Mouse (Mus musculus) retina, embryonic 14.5 days (tissue): ENCODE data around the gene Kif3b.

ENCODE experiments used
- DNase-seq: peaks from one replicate; pipeline ENCODE4 v3.0.0-alpha.2; 2015; ENCODE audit warnings: low spot score

Gene Kif3b

GRCm38 (mm10) chr2:153297771-153298170, 6.6 kb downstream of the Kif3b start:
- DNase-seq, result no peak

GRCm38 (mm10) chr2:153298460-153298859, 7.2 kb downstream of the Kif3b start:
- DNase-seq, result no peak

- no peak for DNase-seq
Measured at GRCm38 (mm10) chr2:153298863-153299262, 7.7 kb downstream of the Kif3b start.

- DNase-seq, result no peak
Measured at GRCm38 (mm10) chr2:153301123-153301522, 9.9 kb downstream of the Kif3b start.

GRCm38 (mm10) chr2:153305240-153305639, 14.0 kb downstream of the Kif3b start:
- no peak for DNase-seq

- DNase-seq, result no peak
Measured at GRCm38 (mm10) chr2:153308586-153308985, 17.4 kb downstream of the Kif3b start.

GRCm38 (mm10) chr2:153309106-153309505, 17.9 kb downstream of the Kif3b start:
- DNase-seq, result no peak

- DNase-seq, result no peak
Measured at GRCm38 (mm10) chr2:153310228-153310627, 19.0 kb downstream of the Kif3b start.

- no peak for DNase-seq
Measured at GRCm38 (mm10) chr2:153312884-153313283, 21.7 kb downstream of the Kif3b start.

GRCm38 (mm10) chr2:153318408-153318807, 27.2 kb downstream of the Kif3b start:
- DNase-seq, result no peak

GRCm38 (mm10) chr2:153319036-153319643, 27.9 kb downstream of the Kif3b start:
- DNase-seq, result no peak

GRCm38 (mm10) chr2:153325706-153326376, 34.6 kb downstream of the Kif3b start:
- DNase-seq, result no peak

- DNase-seq, result no peak
Measured at GRCm38 (mm10) chr2:153332271-153332670, 41.1 kb downstream of the Kif3b start.

- DNase-seq, result no peak
Measured at GRCm38 (mm10) chr2:153332981-153333380, 41.8 kb downstream of the Kif3b start.

GRCm38 (mm10) chr2:153333822-153334232, 42.6 kb downstream of the Kif3b start:
- DNase-seq, result no peak

- DNase-seq, result no peak
Measured at GRCm38 (mm10) chr2:153334281-153334680, 43.1 kb downstream of the Kif3b start.

GRCm38 (mm10) chr2:153336117-153336516, 44.9 kb downstream of the Kif3b start:
- DNase-seq, result no peak

GRCm38 (mm10) chr2:153338361-153339350, 47.4 kb downstream of the Kif3b start:
- no peak for DNase-seq

- DNase-seq, result no peak
Measured at GRCm38 (mm10) chr2:153342166-153342565, 51.0 kb downstream of the Kif3b start.

- DNase-seq, result no peak
Measured at GRCm38 (mm10) chr2:153342602-153343001, 51.4 kb downstream of the Kif3b start.

GRCm38 (mm10) chr2:153343191-153343590, 52.0 kb downstream of the Kif3b start:
- no peak for DNase-seq

- DNase-seq, result no peak
Measured at GRCm38 (mm10) chr2:153345071-153345453, 53.8 kb downstream of the Kif3b start.
